Mouse (Mus musculus) lung, postnatal 0 days (tissue): ENCODE data around the gene Gsc.

ENCODE experiments used
- CTCF ChIP-seq: IDR thresholded peaks from 2 replicates; pipeline ENCODE4 v1.5.1; 2016; ENCODE audit warnings: antibody characterized with exemption, mild to moderate bottlenecking
- EP300 ChIP-seq: IDR thresholded peaks from 2 replicates; pipeline ENCODE4 v1.6.1; 2016; ENCODE audit warnings: antibody characterized with exemption, mild to moderate bottlenecking, control low read depth

GRCm38 (mm10) chr12:104467372-104467771 lies 5.8 kb downstream of the Gsc start:
- TF ChIP-seq CTCF (no peak), EP300 (no peak)
